Mouse (Mus musculus) lung, embryonic 15.5 days (tissue): Measurements from ENCODE around the gene Zc3h7b. TPM values are rescaled to one million over a fixed set of nuclear protein-coding genes. Genes with fewer than 3 reads are reported as not detected.

ENCODE experiments used
- ATAC-seq: fragments of 200-750 bp; cut with Nextera tagmentation; 2 replicates; pipeline ENCODE4 v1.8.0; 2017; ENCODE audit warnings: moderate number of reproducible peaks, borderline replicate concordance; ENCODE audit not compliant: low FRiP score, low TSS enrichment; ENCODE audit errors: extremely low read depth
- H3K27ac ChIP-seq: fragments of 300-500 bp; sonication (generic); 2 replicates; pipeline ENCODE4 v1.5.1; 2015; ENCODE audit warnings: moderate library complexity, mild to moderate bottlenecking, inconsistent platforms
- H3K27me3 ChIP-seq: fragments of 300-500 bp; sonication (generic); 2 replicates; pipeline ENCODE4 v1.6.1; 2015; ENCODE audit warnings: inconsistent platforms
- H3K36me3 ChIP-seq: fragments of 300-500 bp; sonication (generic); 2 replicates; pipeline ENCODE4 v1.6.1; 2015; ENCODE audit warnings: inconsistent platforms
- H3K4me1 ChIP-seq: fragments of 300-500 bp; sonication (generic); 2 replicates; pipeline ENCODE4 v1.6.1; 2015; ENCODE audit warnings: inconsistent platforms
- H3K4me2 ChIP-seq: fragments of 300-500 bp; sonication (generic); 2 replicates; pipeline ENCODE4 v1.6.1; 2015; ENCODE audit warnings: inconsistent platforms, mild to moderate bottlenecking, moderate library complexity
- H3K4me3 ChIP-seq: fragments of 300-500 bp; sonication (generic); 2 replicates; pipeline ENCODE4 v1.5.1; 2015; ENCODE audit warnings: mild to moderate bottlenecking, inconsistent platforms
- H3K9ac ChIP-seq: fragments of 300-500 bp; sonication (generic); 2 replicates; pipeline ENCODE4 v1.6.1; 2015; ENCODE audit warnings: inconsistent platforms
- H3K9me3 ChIP-seq: fragments of 300-500 bp; sonication (generic); 2 replicates; pipeline ENCODE4 v1.6.1; 2016; ENCODE audit warnings: inconsistent platforms
- WGBS: fragments of 180-500 bp; shearing (Covaris S2); methylation state at CpG from one replicate; pipeline ENCODE4 v1.1.7; 2015; 5-methylcytosine and 5-hydroxymethylcytosine counted together
- polyA plus RNA-seq: library from polyadenylated mRNA; unstranded; fragments of >200 nt; fragmentation: Nextera tagmentation; extraction: Ambion mirVana; gene quantifications from 2 replicates; pipeline ENCODE4 v1.2.1, GENCODE M21; 2015

The Zc3h7b gene
- polyA plus RNA-seq, 1 experiment from 2014 or later: 30.7 TPM

DNA sequence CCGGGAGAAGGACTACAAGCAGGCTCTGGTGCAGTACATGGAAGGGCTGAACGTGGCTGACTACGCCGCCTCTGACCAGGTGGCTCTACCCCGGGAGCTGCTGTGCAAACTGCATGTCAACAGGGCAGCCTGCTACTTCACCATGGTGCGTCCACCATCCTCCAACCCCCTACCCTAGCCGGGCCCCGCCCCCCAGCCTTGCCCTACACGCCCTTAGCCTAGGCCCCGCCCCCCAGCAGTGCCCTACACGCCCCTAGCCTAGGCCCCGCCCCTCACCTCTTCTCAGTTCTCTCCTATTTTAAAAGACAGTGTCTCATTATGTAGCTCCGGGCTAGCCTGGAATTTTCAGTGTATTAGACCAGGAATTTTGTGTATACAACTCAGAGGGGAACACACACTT is 24.2 kb downstream of the Zc3h7b start:
- peak; percentile 40; the same call in 1 of the 2 replicates for ATAC-seq
- H3K4me1 ChIP-seq: no peaks in the 10 kb centered on the region
- 58% methylated on average over 13 of the region's 13 CpGs for whole genome bisulfite sequencing

DNA sequence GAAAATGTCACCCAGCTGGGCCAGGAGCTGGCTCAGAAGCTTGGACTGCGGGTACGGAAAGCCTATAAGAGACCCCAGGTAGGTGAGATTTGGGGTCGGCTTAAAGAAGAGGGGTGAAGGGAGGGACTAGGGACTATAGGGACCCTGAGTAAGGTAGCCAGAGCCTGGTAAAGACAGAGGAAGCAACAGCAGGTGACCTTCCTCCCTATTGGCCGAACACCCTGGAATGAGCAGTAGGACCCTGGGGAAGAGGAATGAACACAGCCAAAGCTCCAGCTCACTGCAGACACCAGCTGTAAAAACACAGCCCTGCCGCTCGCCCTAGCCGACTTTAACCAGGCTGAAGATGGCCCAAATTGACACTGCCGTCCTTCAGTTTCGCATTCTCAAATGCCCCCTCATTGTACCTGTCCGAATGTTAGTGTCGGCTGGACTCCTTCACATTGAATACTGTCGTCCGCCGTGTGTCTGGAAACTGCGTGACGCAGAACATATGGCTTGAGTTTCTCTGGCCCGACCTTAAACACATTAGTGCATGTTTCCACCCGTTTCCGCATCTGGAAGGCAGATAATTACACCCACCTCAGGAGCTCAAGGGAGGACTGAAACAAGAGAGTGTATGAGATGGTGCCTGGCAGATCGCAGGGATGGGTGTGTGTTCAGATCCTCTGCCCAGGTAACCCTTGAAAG is 27.7 kb downstream of the Zc3h7b start:
- ATAC-seq: no peak

More for the DNA sequence above, 24.2 kb downstream of the Zc3h7b start:
- Histone ChIP-seq H3K27me3 (no peaks in the 10 kb centered on the region), H3K36me3 (peaks cover 42% of the 10 kb centered on the region), H3K9ac (no peak overlapping the region), H3K9me3 (no peaks in the 10 kb centered on the region), H3K4me3 (no peak overlapping the region), H3K4me2 (no peak overlapping the region), H3K27ac (no peak overlapping the region)

DNA sequence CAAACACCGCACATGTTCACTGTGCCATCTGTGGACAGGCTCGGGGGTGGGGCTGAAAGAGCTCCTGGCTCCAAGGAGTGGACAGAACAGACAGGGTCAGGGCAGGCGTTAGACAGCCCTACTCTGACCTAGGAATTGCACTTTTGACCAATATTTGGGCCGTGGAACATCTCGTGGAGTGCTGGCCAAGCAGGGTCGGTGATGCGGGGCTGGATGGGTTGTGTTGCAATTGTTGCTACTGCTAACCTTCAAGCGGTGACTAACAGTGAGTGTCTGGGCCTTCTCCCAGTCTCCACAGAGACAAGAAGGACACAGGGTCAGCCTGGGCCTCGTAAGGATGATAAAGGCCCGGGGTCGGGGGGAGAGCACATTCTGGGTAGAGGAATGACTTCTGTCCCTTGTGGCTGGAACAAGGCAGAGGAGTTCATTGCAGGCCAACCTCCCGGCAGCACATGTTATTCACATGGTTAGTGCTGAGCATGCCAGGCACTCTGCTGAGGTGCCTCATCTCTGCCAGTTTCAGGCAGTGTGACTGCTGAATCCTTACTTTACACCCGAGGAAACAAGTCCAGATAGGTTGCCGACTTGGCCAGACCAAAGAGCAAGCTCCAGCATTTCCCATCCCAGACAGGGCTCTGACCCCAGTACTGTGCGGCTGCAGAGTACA is 29.8 kb downstream of the Zc3h7b start:
- Histone ChIP-seq H3K27ac (no peak overlapping the region), H3K36me3 (peaks cover 84% of the 10 kb centered on the region), H3K9ac (no peak overlapping the region), H3K4me1 (no peaks in the 10 kb centered on the region), H3K27me3 (no peaks in the 10 kb centered on the region), H3K4me3 (no peak overlapping the region), H3K4me2 (no peak overlapping the region), H3K9me3 (no peaks in the 10 kb centered on the region)
- 80% methylated on average over 15 of the region's 15 CpGs for WGBS
- ATAC-seq: no peak

More for the DNA sequence above, 27.7 kb downstream of the Zc3h7b start:
- peaks cover 73% of the 10 kb centered on the region for H3K36me3 ChIP-seq
- no peak overlapping the region for H3K9ac ChIP-seq
- H3K4me1 ChIP-seq: no peaks in the 10 kb centered on the region
- no peaks in the 10 kb centered on the region for H3K27me3 ChIP-seq
- no peaks in the 10 kb centered on the region for H3K9me3 ChIP-seq
- H3K4me2 ChIP-seq: no peak overlapping the region
- 79% methylated on average over 20 of the region's 20 CpGs for WGBS
- no peak overlapping the region for H3K4me3 ChIP-seq
- no peak overlapping the region for H3K27ac ChIP-seq

DNA sequence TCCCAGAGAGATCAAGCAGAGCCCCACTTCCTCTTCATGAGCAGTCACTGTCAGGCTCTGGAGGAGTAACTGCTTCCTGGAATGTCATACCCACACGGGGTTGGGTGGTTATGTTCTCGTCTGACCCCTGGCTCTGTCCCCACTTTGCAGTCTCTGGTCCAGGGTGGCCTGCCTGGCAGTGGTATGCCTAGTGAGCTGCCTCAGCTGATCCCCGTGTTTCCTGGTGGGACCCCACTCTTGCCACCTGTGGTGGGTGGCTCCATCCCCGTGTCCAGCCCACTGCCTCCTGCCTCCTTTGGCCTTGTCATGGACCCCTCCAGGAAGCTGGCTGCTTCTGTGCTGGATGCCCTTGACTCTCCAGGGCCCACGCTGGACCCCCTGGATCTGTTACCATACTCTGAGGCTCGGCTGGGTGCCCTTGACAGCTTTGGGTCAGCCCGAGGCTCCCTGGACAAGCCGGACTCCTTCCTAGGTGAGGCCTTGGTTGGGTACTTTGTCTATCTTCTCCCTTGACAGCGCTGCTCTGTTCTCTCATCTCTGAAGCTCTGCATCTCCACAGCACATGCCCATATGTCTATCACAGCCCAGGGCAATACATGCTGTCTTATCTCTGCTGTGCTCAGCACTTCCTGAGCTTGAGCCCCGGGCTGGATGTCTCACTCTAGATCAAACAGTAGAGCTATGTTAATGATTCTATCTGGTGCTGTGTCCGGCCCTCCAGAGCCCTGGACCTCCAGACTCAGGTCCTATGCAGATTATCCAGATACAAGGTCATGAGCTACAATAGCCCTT is 32.0 kb downstream of the Zc3h7b start:
- no peak overlapping the region for H3K4me3 ChIP-seq
- peaks cover 91% of the 10 kb centered on the region for H3K36me3 ChIP-seq
- no peaks in the 10 kb centered on the region for H3K4me1 ChIP-seq
- no peak overlapping the region for H3K4me2 ChIP-seq
- ATAC-seq: no peak
- no peaks in the 10 kb centered on the region for H3K27me3 ChIP-seq
- no peak overlapping the region for H3K27ac ChIP-seq
- WGBS: 79% methylated on average over 11 of the region's 11 CpGs
- H3K9ac ChIP-seq: no peak overlapping the region
- H3K9me3 ChIP-seq: no peaks in the 10 kb centered on the region

DNA sequence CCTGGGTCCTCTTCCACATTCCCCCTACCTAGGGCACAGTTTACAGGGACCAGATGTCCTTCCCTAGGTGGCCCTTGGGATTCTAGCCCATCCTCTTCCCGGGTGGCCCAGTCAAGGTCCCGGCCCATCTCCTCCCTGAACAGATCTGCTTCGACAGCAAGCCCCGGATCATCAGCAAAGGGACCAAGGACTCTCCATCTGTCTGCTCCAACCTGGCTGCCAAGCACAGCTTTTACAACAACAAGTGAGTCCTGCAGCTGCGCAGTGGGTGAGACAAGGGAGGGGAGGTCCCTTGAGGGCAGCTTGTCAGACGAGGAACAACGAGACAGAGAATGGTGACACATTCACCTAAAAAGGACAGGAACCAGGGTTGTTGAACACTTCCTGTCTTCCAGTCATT is 37.0 kb downstream of the Zc3h7b start:
- Histone ChIP-seq H3K9ac (no peak overlapping the region), H3K4me1 (no peaks in the 10 kb centered on the region), H3K27ac (no peak overlapping the region), H3K36me3 (peaks cover 89% of the 10 kb centered on the region), H3K4me2 (no peak overlapping the region), H3K27me3 (no peaks in the 10 kb centered on the region), H3K4me3 (no peak overlapping the region), H3K9me3 (no peaks in the 10 kb centered on the region)
- 89% methylated on average over 7 of the region's 7 CpGs for WGBS
- ATAC-seq: no peak

DNA sequence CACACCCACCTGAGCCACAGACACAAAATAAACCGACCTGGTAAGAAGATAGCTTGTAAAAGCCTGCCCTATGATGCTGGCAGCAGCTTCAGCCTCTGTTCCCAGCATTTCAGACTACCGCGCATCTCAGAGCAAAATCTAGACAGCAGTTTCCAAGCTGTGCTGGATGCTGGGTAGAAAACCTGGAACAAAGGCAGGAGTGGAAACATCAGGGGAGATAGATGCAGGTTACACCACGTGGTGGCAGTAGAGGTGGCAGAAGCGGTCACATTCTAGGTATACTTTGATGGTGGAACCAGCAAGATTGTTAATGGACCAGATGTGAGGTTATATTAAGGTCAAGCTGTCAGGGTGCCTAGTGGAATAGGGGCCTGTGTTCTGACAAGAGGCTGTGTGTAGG is 39.9 kb downstream of the Zc3h7b start:
- Histone ChIP-seq H3K27ac (no peak overlapping the region), H3K27me3 (no peaks in the 10 kb centered on the region), H3K4me1 (no peaks in the 10 kb centered on the region), H3K4me3 (no peak overlapping the region), H3K4me2 (no peak overlapping the region), H3K9ac (no peak overlapping the region), H3K9me3 (no peaks in the 10 kb centered on the region), H3K36me3 (peaks cover 81% of the 10 kb centered on the region)
- ATAC-seq: no peak
- WGBS: 66% methylated on average over 5 of the region's 5 CpGs

DNA sequence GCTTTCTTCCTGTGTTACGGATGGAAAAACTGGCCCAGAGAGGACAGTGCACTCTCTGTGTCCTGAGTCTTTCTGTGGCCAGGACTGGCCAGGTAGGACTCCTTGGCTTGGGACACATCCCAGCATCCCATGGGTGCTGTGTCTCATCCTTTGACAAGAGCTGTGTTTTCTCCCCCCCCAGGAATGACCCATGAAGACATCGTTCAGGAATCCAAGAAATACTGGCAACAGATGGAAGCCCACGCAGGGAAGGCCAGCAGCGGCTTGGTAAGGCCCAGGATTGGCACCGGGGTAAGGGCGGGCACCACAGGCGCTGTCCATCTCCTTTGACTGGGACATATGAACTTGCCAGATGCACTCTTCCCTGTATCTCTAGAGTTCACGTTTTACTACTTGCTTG is 40.8 kb downstream of the Zc3h7b start:
- Histone ChIP-seq H3K9me3 (no peaks in the 10 kb centered on the region), H3K36me3 (peaks cover 77% of the 10 kb centered on the region), H3K4me2 (no peak overlapping the region), H3K27me3 (no peaks in the 10 kb centered on the region), H3K27ac (no peak overlapping the region), H3K9ac (no peak overlapping the region), H3K4me1 (no peaks in the 10 kb centered on the region), H3K4me3 (no peak overlapping the region)
- 92% methylated on average over 8 of the region's 8 CpGs for WGBS
- no peak for ATAC-seq

DNA sequence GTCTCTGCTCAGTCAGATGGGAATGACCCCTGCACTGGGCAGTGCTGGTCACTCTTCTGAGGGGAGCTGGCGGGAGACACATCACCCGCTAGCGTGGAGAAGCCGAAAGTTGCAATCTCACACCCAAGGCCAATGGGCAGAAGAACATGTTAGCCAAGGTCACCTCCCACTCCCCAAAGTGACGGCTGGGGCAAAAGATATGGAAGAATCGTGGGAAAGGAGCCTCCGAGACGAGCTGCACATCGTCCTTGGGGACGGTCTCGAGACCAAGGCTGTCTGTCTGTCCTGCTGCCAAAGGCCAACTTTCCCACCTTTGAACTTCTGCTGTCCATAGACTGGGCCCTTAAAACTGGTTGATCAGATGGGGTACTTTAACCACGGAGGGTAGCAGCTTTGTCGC is 42.7 kb downstream of the Zc3h7b start:
- H3K4me3 ChIP-seq: no peak overlapping the region
- H3K4me1 ChIP-seq: no peaks in the 10 kb centered on the region
- 89% methylated on average over 13 of the region's 13 CpGs for WGBS
- H3K27ac ChIP-seq: no peak overlapping the region
- H3K9me3 ChIP-seq: no peaks in the 10 kb centered on the region
- no peak overlapping the region for H3K4me2 ChIP-seq
- no peak overlapping the region for H3K9ac ChIP-seq
- ATAC-seq: no peak
- peaks cover 77% of the 10 kb centered on the region for H3K36me3 ChIP-seq
- H3K27me3 ChIP-seq: no peaks in the 10 kb centered on the region

DNA sequence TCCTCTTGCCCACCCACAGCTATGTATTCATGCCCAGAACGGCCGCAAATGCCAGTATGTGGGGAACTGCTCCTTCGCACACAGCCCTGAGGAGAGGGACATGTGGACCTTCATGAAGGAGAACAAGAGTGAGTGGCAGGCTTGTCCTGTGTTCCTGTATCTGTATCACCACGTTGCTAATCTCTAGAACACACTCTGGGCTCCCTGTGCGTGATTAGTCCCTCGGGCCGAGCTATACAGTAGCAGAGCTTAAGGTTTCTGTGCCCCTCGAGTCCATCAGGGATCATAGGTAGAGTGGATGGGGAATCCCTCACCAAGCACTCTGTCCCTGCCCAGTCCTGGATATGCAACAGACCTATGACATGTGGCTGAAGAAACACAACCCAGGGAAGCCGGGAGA is 47.6 kb downstream of the Zc3h7b start:
- Histone ChIP-seq H3K36me3 (peaks cover 57% of the 10 kb centered on the region), H3K4me2 (no peak overlapping the region), H3K27ac (no peak overlapping the region), H3K27me3 (no peaks in the 10 kb centered on the region), H3K9me3 (no peaks in the 10 kb centered on the region), H3K4me3 (no peak overlapping the region), H3K9ac (no peak overlapping the region), H3K4me1 (no peaks in the 10 kb centered on the region)
- 85% methylated on average over 9 of the region's 9 CpGs for WGBS
- ATAC-seq: no peak

DNA sequence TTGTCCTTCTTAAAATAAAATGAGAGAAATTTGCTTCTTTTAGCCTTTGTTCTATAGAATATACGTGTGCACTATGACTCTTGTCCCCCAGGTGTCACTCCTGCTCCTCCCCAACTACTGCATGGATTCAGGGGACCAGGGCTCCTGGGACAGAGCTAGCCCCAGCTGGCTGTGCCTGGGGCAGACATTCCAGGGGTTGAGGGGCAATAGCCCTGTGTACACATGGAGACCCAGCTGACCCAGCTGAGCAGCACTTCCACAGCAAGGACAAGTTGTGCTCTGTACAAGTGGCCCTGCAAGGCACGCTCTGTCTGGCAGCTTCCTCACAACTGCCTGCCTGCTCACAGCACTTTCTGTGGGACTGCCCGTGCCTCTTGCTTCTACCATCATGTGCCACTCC is 51.4 kb downstream of the Zc3h7b start:
- H3K27me3 ChIP-seq: no peaks in the 10 kb centered on the region
- H3K4me3 ChIP-seq: no peak overlapping the region
- 68% methylated on average over 3 of the region's 3 CpGs for WGBS
- 0 out of 2 replicates have a peak overlapping the region, but pooled peaks have one; percentile 15 for H3K27ac ChIP-seq
- no peaks in the 10 kb centered on the region for H3K9me3 ChIP-seq
- H3K4me2 ChIP-seq: no peak overlapping the region
- no peak overlapping the region for H3K9ac ChIP-seq
- ATAC-seq: peak; percentile 48
- peaks cover 31% of the 10 kb centered on the region for H3K36me3 ChIP-seq
- H3K4me1 ChIP-seq: no peaks in the 10 kb centered on the region

DNA sequence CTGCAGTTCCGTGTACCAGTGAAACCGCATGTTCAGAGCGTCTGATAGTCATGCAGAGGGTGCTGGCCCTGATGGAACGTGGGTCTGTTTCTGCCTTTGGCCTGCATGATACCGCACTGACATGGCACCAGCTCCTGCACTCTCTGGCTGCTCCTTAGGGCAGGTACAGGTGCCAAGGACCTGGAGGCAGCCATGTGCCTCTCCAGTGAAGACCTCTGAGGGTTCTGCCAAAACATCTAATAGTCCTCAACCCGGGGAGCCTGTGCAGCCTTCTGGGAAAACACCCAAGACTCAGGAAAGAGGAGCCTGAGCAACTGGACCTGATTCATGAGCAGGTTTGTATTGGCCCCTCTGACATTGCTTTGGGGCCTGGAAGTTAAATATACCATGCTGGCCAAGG is 53.0 kb downstream of the Zc3h7b start:
- Histone ChIP-seq H3K9me3 (no peaks in the 10 kb centered on the region), H3K4me1 (peaks cover 8% of the 10 kb centered on the region), H3K9ac (no peak overlapping the region), H3K36me3 (peaks cover 16% of the 10 kb centered on the region; the same call in 1 of the 2 replicates), H3K27me3 (no peaks in the 10 kb centered on the region), H3K27ac (no peak overlapping the region), H3K4me2 (no peak overlapping the region), H3K4me3 (no peak overlapping the region)
- ATAC-seq: no peak
- WGBS: 77% methylated on average over 6 of the region's 6 CpGs

DNA sequence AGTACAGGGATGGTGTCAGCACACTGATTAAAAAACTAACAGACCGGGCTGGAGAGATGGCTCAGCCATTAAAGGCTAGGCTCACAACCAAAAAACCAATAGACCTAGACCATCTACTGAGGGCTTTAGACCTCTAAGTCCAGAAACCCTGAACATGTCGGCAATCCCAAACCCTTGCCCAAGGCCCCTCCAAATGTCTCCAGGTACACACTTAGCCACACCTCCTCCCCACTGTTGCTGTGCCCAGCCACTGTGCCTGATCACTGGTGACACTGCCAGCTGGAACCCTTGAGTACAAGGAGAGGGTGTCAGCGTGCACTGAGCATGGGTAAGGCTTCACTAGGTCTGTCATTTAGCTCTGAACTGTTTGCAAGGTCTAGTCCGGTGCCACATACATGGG is 53.6 kb downstream of the Zc3h7b start:
- Histone ChIP-seq H3K9me3 (no peaks in the 10 kb centered on the region), H3K9ac (no peak overlapping the region), H3K4me3 (no peak overlapping the region), H3K27ac (no peak overlapping the region), H3K27me3 (no peaks in the 10 kb centered on the region), H3K4me2 (no peak overlapping the region), H3K4me1 (peaks cover 14% of the 10 kb centered on the region), H3K36me3 (peaks cover 10% of the 10 kb centered on the region; the same call in 1 of the 2 replicates)
- ATAC-seq: no peak
- WGBS: 82% methylated on average over 4 of the region's 4 CpGs
